Mouse (Mus musculus): ENCODE measurements around the gene Bcl2l12.

Bcl2l12 gene

DNA sequence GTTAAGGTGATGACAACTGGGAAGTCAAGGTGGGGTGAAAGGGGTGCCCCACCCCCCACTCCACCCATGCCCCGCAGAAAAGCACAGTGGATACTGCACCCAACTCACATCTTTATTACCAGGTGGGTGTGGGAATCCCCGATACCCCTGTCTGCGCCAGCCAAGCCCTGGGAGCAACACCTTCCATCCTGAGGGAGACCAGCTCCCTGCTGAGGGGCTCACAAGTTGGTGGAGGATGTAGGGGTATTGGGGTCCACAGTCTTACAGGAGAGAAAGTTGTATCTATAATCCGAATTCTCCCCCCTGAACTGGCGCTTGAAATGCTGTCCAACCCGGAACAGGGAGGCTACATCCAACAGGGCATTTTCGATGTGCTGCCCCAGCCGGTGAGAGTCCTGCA, 39.2 kb downstream of the Bcl2l12 start:
- no peak for DNase-seq (ENCODE audit: low read depth, low spot score)

DNA sequence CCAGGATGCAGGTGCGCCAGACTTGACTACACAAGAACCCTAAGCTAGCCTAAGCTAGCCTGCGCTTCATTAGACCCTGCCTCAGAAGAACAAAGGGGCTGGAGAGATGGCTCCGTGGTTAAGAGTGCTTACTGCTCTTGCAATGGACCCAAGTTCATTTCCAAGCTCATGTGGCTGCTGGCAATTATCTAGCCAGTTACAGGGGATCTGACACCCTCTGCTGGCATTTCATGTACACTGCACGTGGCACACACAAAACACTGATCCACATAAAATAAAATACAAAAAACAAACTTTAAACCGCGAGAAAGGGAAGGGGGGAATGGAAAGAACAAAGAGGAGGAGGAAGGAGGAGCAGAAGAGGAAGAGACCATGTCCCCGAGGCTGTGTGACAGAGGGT, 40.3 kb downstream of the Bcl2l12 start:
- DNase-seq (ENCODE audit: low read depth, low spot score), result peak; percentile 54

DNA sequence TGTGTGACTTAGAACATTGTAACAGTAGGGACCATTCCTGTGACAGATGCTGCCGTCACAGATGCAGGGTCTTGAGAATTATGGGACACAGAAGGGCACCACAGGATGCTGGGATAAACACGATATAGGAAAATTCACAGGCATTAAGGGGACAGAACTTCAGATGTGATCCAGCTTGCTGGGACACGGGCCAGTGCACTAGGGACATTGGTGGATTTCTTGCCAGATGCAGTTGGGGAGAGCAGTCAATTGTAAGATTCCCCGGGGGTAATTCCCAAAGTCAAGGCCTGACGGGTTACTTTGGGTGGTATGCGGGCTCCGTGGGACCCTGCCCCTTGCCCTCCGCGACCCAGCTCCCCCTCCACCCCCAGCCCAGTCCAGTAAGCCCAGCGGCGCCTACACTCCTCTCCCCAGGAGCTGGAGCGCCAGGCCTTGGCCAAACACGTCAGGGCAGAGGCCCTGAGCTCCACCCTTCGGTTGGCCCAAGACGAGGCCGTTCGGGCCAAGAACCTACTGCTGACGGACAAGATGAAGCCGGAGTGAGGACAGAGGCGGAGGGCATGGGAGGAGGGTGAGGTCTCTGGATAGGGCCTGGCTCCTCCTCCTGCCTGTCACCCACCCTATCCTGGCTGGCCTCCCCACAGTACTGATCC, 41.2 kb downstream of the Bcl2l12 start:
- peak; percentile 65 for DNase-seq (ENCODE audit: low read depth, low spot score)

DNA sequence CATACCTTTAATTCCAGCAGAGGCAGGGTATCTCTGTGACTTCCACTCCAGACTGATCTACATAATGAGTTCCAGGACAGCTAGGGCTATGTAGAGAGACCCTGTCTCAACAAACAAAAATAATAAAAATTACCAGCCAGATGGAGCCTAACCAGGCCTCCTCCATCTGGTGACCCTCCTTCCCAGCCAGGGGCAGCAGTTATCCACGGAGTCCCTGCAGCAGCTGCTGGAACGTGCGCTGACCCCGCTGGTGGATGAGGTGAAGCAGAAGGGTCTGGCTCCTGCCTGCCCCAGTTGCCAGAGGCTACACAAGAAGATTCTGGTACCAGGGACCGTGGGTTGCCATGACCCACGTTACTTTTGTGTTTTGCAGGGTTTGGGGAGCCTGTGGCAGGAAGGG, 42.2 kb downstream of the Bcl2l12 start:
- no peak for DNase-seq (ENCODE audit: low read depth, low spot score)

DNA sequence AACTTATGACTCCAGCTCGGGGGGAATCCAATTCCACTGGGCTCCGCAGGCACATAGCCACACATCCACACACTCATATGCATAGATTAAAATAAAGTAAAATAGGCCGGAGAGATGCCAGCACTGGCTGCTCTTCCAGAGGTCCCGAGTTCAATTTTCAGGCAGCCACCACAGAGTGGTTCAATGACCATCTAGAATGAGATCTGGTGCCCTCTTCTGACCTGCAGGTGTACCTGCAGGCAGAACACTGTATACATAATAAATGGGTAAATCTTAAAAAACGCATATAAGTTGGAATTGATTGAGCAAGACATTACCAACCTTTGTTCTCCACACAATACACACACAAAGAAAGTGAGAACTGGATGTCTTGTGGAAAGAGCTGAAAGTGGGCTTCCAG, 42.9 kb downstream of the Bcl2l12 start:
- no peak for DNase-seq (ENCODE audit: low read depth, low spot score)

DNA sequence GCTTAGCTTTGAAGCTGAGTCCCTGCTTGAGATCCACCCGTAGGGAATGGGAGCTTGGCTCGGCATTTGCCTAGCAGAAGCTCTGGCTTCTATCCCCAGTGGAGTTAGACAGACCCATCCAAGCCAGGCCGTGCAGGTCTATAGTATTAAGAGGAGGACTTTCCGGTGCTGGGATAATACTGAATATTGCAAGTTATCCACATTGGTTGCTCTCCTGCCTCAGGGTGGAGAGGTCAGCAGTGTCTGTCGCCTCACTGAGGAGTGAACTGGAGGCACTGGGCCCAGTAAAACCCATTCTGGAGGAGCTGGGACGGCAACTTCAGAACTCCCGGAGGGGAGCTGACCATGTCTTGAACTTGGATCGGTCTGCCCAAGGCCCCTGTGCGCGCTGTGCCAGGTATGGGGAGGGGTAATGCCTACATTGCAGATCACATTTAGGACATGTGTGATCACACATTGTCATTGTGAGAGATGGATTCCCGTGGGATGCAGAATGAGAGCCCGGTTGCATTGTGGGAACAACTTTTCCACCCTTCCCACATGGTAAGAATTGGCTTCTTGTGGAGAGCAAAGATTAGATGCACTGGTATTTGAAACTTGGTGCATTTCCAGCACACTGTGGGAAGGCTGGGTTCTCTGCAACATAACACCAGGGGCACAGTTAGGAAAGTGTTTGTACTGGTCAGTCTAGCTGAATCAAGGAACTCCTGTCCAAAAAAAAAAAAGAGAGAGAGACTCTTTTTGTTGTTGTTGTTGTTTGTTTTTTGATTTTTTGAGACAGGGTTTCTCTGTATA, 44.2 kb downstream of the Bcl2l12 start:
- no peak for DNase-seq (ENCODE audit: low read depth, low spot score)

DNA sequence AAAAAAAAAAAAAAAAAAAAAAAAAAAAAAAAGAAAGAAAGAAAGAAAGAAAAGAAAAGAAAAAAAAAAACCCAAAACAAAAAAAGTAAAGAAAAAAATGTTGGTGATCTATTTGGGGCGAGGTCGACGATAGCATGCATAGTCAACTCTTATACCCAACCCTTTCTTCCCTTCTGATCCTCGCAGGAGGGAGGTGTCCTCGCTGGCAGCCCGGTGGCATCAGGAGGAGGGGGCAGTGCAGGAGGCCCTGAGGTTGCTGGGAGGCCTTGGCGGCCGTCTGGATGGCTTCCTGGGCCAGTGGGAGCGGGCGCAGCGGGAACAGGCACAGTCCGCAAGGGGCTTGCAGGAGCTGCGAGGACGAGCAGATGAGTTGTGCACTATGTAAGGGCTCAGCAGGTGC, 45.0 kb downstream of the Bcl2l12 start:
- no peak for DNase-seq (ENCODE audit: low read depth, low spot score)

DNA sequence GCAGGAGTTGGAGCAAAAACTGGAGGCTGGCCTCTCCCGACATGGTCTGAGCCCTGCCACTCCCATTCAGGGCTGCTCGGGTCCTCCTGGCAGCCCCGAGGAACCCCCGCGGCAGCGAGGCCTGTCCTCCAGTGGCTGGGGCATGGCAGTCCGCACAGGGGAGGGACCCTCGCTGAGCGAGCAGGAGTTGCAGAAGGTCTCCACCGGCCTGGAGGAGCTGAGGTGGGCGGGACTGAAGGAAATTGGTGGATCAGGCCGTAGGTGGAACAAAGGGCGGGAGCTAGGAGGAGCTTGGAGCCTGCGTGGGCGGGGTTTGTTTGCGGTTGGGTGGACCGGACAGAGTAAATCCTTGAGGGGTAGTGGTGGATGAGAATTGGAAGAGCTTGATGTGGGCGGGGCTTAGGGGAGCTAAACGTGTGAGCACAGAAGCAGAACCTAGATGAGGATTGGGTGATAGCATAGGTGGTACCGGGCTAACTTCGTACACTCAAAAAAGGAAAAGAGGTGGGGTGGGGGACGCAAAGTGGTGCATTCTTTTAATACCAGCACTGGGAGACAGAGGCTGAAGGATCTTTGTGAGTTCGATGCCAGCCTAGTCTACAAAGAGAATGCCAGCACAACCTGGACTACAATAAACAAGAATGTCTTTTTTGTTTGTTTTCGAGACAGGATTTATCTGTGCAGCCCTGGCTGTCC, 45.8 kb downstream of the Bcl2l12 start:
- peak; percentile 92 for DNase-seq (ENCODE audit: low read depth, low spot score)

DNA sequence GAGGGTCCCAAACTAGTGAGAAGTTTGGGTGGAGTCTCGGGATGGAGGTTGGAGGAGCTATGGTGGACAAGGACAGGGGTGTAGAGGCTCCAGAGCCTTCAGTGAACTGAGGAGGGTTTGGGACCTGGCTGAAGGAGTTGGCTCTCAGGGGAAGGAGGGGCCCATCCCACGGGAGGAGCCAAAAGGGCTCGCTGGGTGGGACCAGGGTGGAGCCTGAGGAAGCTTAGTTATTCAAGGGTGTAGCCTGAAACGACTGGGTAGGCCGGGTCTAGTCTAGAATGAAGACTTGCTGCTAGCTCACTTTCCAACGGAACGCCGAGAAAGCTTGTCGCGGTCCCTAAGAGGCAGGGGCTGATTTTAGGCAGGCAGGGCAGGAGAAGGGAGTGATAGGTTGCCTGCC, 46.6 kb downstream of the Bcl2l12 start:
- peak; percentile 57 for DNase-seq (ENCODE audit: low read depth, low spot score)

DNA sequence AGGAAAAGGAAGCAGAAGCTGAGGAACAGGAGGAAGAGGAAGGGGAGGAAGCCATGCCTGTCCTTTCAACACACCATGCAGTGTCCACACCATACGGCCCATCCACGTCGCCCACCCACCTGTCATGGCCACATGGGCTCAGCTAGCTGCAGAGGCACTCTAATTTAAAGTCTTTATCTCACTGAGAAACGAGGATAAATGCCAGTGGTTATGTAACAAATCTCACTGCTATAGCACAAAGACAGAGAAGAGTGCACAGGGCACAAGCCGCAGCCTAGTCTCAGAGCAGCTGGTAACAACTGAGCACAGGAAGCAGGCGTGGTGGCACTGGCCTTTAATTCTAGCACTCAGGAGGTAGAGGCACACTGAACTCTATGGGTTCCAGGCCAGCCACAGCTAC, 48.6 kb downstream of the Bcl2l12 start:
- DNase-seq (ENCODE audit: low read depth, low spot score), result no peak

DNA sequence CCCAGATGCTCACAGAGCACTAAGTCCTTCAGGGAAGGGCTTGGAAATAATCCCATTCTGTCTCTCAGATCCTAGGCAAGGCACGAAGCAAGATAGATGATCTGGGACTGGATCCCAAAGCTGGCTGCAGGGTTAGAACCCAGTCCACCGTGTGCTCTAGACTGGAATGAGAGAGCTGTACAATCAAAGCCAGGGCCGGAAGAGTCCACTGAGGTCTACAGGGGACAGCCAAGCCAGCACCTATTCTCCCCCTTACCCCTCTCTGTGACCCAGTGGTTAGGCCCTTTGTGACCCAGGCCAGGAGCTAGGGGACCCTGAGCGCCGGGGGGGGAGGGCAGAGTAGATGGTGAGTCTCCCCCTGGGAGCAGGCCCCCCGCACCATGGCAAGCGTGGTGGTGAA, 55.6 kb downstream of the Bcl2l12 start, which contains the start of gene Tsks:
Tsks (plus strand) TSS at position 301 of the 400 bp plus-strand sequence.
- no peak for DNase-seq (ENCODE audit: low read depth, low spot score)

All from skeletal muscle tissue, adult 2 months (tissue).